15 mouse cellular contexts compared by ENCODE assay signal in the genomic region with DNA sequence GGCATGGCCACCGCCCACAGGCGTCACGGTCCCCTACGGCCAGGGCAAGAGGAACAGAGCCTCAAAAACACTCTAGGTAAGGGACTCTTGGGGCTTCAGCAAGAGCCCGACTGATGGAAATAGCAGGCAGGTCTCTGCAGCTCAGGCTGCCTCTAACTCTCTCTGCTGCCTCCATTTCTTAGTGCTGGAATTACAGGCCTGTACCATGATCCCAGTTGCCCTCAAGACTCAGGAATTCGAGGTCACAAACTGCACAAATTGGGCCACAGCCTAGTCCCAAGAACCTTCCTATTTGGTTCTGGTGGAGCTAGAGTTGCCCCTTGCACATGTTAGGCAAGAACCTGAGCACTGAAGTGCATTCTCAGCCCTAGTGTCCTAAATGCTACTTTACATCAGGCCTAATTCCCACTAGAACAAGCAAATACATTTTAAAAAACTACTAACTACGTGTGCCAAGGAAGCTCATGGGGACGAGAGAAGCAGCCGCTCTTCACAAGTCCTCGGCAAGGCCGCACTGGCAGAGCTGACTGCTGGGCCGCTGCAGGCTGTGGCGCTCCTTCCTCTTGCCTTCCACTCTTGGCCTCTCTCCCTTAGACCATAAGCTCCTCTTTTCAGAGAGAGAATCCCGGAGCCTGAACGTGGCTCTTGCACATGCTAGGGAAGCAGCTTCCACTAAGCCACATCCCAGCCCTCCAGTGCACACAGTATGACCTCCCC. TPM values are rescaled to one million over a fixed set of nuclear protein-coding genes. Genes with fewer than 3 reads are reported as not detected.
DNase-seq lines count a peak whose midpoint lies in the region; ATAC-seq and TF ChIP-seq lines count a peak whose summit lies in the region.
"Had no signal": no experiment of that assay in that cellular context is flagged by ENCODE, and none has a peak within 500 bp of the region (broad histone marks: within the 10 kb centered on the region; RNA-seq: fewer than 3 reads in every experiment).

No protein-coding gene starts in this region.

- 91% methylated on average over 15 of the region's 15 CpGs for WGBS in hindbrain, embryonic 13.5 days
- WGBS in hindbrain, embryonic 11.5 days: 89% methylated on average over 15 of the region's 15 CpGs
- 69% methylated on average over 15 of the region's 15 CpGs for WGBS in lung, embryonic 15.5 days
- 69% methylated on average over 15 of the region's 15 CpGs for WGBS in lung, adult 2 months

- H3K27me3 ChIP-seq in hindbrain, embryonic 13.5 days: no peaks in the 10 kb centered on the region
- H3K27me3 ChIP-seq in hindbrain, embryonic 11.5 days (ENCODE audit: control insufficient read depth, insufficient read depth, low read length): no peaks in the 10 kb centered on the region
- no peaks in the 10 kb centered on the region for H3K27me3 ChIP-seq in lung, embryonic 15.5 days
- H3K27me3 ChIP-seq: forebrain, embryonic 15.5 days; neural tube, embryonic 13.5 days had no signal

- H3K27ac ChIP-seq in hindbrain, embryonic 13.5 days: 0 out of 2 replicates have a peak overlapping the region, but pooled peaks have one; percentile 30
- no peak overlapping the region for H3K27ac ChIP-seq in hindbrain, embryonic 11.5 days (ENCODE audit: low read depth, low read length)
- H3K27ac ChIP-seq in lung, embryonic 15.5 days: 0 out of 2 replicates have a peak overlapping the region, but pooled peaks have one; percentile 9
- H3K27ac ChIP-seq: forebrain, embryonic 15.5 days; neural tube, embryonic 13.5 days had no signal

- H3K36me3 ChIP-seq in hindbrain, embryonic 13.5 days: peaks cover 51% of the 10 kb centered on the region
- peaks cover 12% of the 10 kb centered on the region for H3K36me3 ChIP-seq in hindbrain, embryonic 11.5 days (ENCODE audit: control insufficient read depth, insufficient read depth, low read length)
- H3K36me3 ChIP-seq in lung, embryonic 15.5 days: peaks cover 43% of the 10 kb centered on the region

- no peaks in the 10 kb centered on the region for H3K9me3 ChIP-seq in hindbrain, embryonic 13.5 days
- no peaks in the 10 kb centered on the region for H3K9me3 ChIP-seq in hindbrain, embryonic 11.5 days (ENCODE audit: control insufficient read depth, low read length)
- no peaks in the 10 kb centered on the region for H3K9me3 ChIP-seq in lung, embryonic 15.5 days
- H3K9me3 ChIP-seq: forebrain, embryonic 15.5 days; neural tube, embryonic 13.5 days had no signal

- DNase-seq in frontal cortex, postnatal 14 days (ENCODE audit: low spot score in 2 of 2): no peak
- DNase-seq in hindbrain, embryonic 11.5 days (ENCODE audit: low spot score): no peak
- DNase-seq in lung, adult 2 months: no peak
- peak; percentile 54 for DNase-seq in R1 (ENCODE audit: low read depth, low spot score)
- DNase-seq: cerebellum, adult 11-12 months; embryo, embryonic 11 days; gastrocnemius, postnatal 25 days; kidney, postnatal 4 days had no signal

- H3K4me3 ChIP-seq in hindbrain, embryonic 13.5 days: no peak overlapping the region
- no peak overlapping the region for H3K4me3 ChIP-seq in hindbrain, embryonic 11.5 days (ENCODE audit: low read depth, low read length)
- no peak overlapping the region for H3K4me3 ChIP-seq in lung, embryonic 15.5 days
- no peak overlapping the region for H3K4me3 ChIP-seq in lung, adult 2 months (replicated peaks; ENCODE audit: extremely low read depth, low read depth, low read length)
- H3K4me3 ChIP-seq: forebrain, embryonic 15.5 days; neural tube, embryonic 13.5 days had no signal

- ATAC-seq in frontal cortex, adult (ENCODE audit: low TSS enrichment): peak; percentile 29; the same call in 1 of the 2 replicates
- ATAC-seq in hindbrain, embryonic 13.5 days (ENCODE audit: low FRiP score): no peak
- no peak for ATAC-seq in hindbrain, embryonic 11.5 days (ENCODE audit: low FRiP score)
- no peak for ATAC-seq in lung, embryonic 15.5 days (ENCODE audit: borderline replicate concordance, extremely low read depth, low FRiP score, low TSS enrichment)
- ATAC-seq in inflammation-experienced regulatory T-cells, adult 6 months: no peak
- ATAC-seq: forebrain, embryonic 15.5 days had no signal

- no peak for TF ChIP-seq CTCF in lung, adult 2 months (IDR thresholded peaks at IDR 0.05; ENCODE audit: insufficient read depth, low read length)

- no peak for TF ChIP-seq POLR2A in lung, adult 2 months (IDR thresholded peaks at IDR 0.05; ENCODE audit: borderline replicate concordance, extremely low read depth, low read depth, low read length)

- peaks cover 30% of the 10 kb centered on the region for H3K4me1 ChIP-seq in hindbrain, embryonic 13.5 days (replicated peaks)
- no peaks in the 10 kb centered on the region for H3K4me1 ChIP-seq in hindbrain, embryonic 11.5 days (replicated peaks; ENCODE audit: control insufficient read depth, insufficient read depth, low read length)
- peaks cover 12% of the 10 kb centered on the region for H3K4me1 ChIP-seq in lung, embryonic 15.5 days
- H3K4me1 ChIP-seq in lung, adult 2 months (ENCODE audit: control insufficient read depth, insufficient read depth, low read length): peaks cover 9% of the 10 kb centered on the region

- H3K9ac ChIP-seq in hindbrain, embryonic 13.5 days: no peak overlapping the region; the same call in 1 of the 2 replicates
- no peak overlapping the region for H3K9ac ChIP-seq in hindbrain, embryonic 11.5 days (ENCODE audit: low read depth, low read length)
- no peak overlapping the region for H3K9ac ChIP-seq in lung, embryonic 15.5 days
- H3K9ac ChIP-seq: forebrain, embryonic 15.5 days; neural tube, embryonic 13.5 days had no signal

- H3K4me2 ChIP-seq in hindbrain, embryonic 13.5 days: no peak overlapping the region
- H3K4me2 ChIP-seq in hindbrain, embryonic 11.5 days (replicated peaks; ENCODE audit: low read depth, low read length): no peak overlapping the region
- no peak overlapping the region for H3K4me2 ChIP-seq in lung, embryonic 15.5 days
- H3K4me2 ChIP-seq: forebrain, embryonic 15.5 days; neural tube, embryonic 13.5 days had no signal

RNA-seq across cellular contexts. Expression of a gene that starts 27.5 kb away (rescaled TPM):
- polyA plus RNA-seq in hindbrain, embryonic 13.5 days (2015; fragmentation: Nextera tagmentation; extraction: Ambion mirVana): 225 and 235 TPM in 2 replicates
- 53.3 and 61.2 TPM in 2 replicates for polyA plus RNA-seq in hindbrain, embryonic 11.5 days (2014; fragmentation: Nextera tagmentation; extraction: Ambion mirVana)
- 92.0 and 95.9 TPM in 2 replicates for polyA plus RNA-seq in lung, embryonic 15.5 days (2015; fragmentation: Nextera tagmentation; extraction: Ambion mirVana)
- polyA plus RNA-seq in lung, adult 2 months (2012; rRNA removed): 60.4 and 62.8 TPM in 2 replicates
- polyA plus RNA-seq in inflammation-experienced regulatory T-cells, adult 6 months (2017; shearing (Covaris generic)): 10 to 100 TPM; 28.1 to 42.5 (median 32.0) TPM

RNA-seq across cellular contexts. Expression of a gene that starts 30.3 kb away (rescaled TPM):
- 43.5 and 44.8 TPM in 2 replicates for polyA plus RNA-seq in hindbrain, embryonic 13.5 days (2015; fragmentation: Nextera tagmentation; extraction: Ambion mirVana)
- 17.1 and 19.0 TPM in 2 replicates for polyA plus RNA-seq in hindbrain, embryonic 11.5 days (2014; fragmentation: Nextera tagmentation; extraction: Ambion mirVana)
- 20.1 and 21.4 TPM in 2 replicates for polyA plus RNA-seq in lung, embryonic 15.5 days (2015; fragmentation: Nextera tagmentation; extraction: Ambion mirVana)
- polyA plus RNA-seq in lung, adult 2 months (2012; rRNA removed): 42.4 and 44.2 TPM in 2 replicates
- polyA plus RNA-seq in inflammation-experienced regulatory T-cells, adult 6 months (2017; shearing (Covaris generic)): 100 to 1,000 TPM in 2 of 3 experiments, 10 to 100 TPM in 1; 97.7 to 129 (median 111) TPM

RNA-seq across cellular contexts. Expression of a gene that starts 39.2 kb away (rescaled TPM):
- not detected in 2 replicates for polyA plus RNA-seq in hindbrain, embryonic 13.5 days (2015; fragmentation: Nextera tagmentation; extraction: Ambion mirVana)
- not detected in 2 replicates for polyA plus RNA-seq in hindbrain, embryonic 11.5 days (2014; fragmentation: Nextera tagmentation; extraction: Ambion mirVana)
- polyA plus RNA-seq in lung, embryonic 15.5 days (2015; fragmentation: Nextera tagmentation; extraction: Ambion mirVana): not detected in 2 replicates
- not detected in 2 replicates for polyA plus RNA-seq in lung, adult 2 months (2012; rRNA removed)
- not detected for polyA plus RNA-seq in inflammation-experienced regulatory T-cells, adult 6 months (2017; shearing (Covaris generic))
- polyA plus RNA-seq: C2C12; forebrain, embryonic 15.5 days; neural tube, embryonic 13.5 days had no signal

RNA-seq across cellular contexts. Expression of a gene that starts 39.5 kb away (rescaled TPM):
- 113 and 126 TPM in 2 replicates for polyA plus RNA-seq in hindbrain, embryonic 13.5 days (2015; fragmentation: Nextera tagmentation; extraction: Ambion mirVana)
- 305 and 319 TPM in 2 replicates for polyA plus RNA-seq in hindbrain, embryonic 11.5 days (2014; fragmentation: Nextera tagmentation; extraction: Ambion mirVana)
- 238 and 240 TPM in 2 replicates for polyA plus RNA-seq in lung, embryonic 15.5 days (2015; fragmentation: Nextera tagmentation; extraction: Ambion mirVana)
- 57.9 and 73.2 TPM in 2 replicates for polyA plus RNA-seq in lung, adult 2 months (2012; rRNA removed)
- polyA plus RNA-seq in inflammation-experienced regulatory T-cells, adult 6 months (2017; shearing (Covaris generic)): 10 to 100 TPM; 37.3 to 69.6 (median 41.9) TPM

RNA-seq across cellular contexts. Expression of a gene that starts 40.7 kb away (rescaled TPM):
- polyA plus RNA-seq in hindbrain, embryonic 13.5 days (2015; fragmentation: Nextera tagmentation; extraction: Ambion mirVana): 565 and 583 TPM in 2 replicates
- polyA plus RNA-seq in hindbrain, embryonic 11.5 days (2014; fragmentation: Nextera tagmentation; extraction: Ambion mirVana): 817 and 827 TPM in 2 replicates
- polyA plus RNA-seq in lung, embryonic 15.5 days (2015; fragmentation: Nextera tagmentation; extraction: Ambion mirVana): 868 and 923 TPM in 2 replicates
- 803 and 904 TPM in 2 replicates for polyA plus RNA-seq in lung, adult 2 months (2012; rRNA removed)
- 1,000 to 10,000 TPM; 1,299 to 2,086 (median 1,613) TPM for polyA plus RNA-seq in inflammation-experienced regulatory T-cells, adult 6 months (2017; shearing (Covaris generic))
